Mouse (Mus musculus) MEL (cell line): ENCODE results near the gene Il11ra2. TPM values are rescaled to one million over a fixed set of nuclear protein-coding genes. Genes with fewer than 3 reads are reported as not detected.
"Not testable (repeated sequence)": the region's sequence is repeated elsewhere in the genome, so short reads cannot be mapped to it uniquely, and the experiment has no call there.

Source experiments
- DNase-seq: peaks from one replicate; pipeline ENCODE4 v3.0.0; 2011; ENCODE audit warnings: low read depth, low spot score
- H3K27ac ChIP-seq: 2 replicates; pipeline ENCODE4 v1.5.1; 2012; ENCODE audit warnings: low read depth, mild to moderate bottlenecking, control low read depth, low read length, moderate library complexity; ENCODE audit not compliant: control insufficient read depth
- H3K27me3 ChIP-seq, 2 experiments: fragments of 150-350 bp in 1 of 2; sonication (generic) in 1 of 2; 2 replicates each; pipeline ENCODE4 v1.6.1; 2012; ENCODE audit warnings: low read length in 2 of 2, mild to moderate bottlenecking in 2 of 2, improper control_type of control experiment in 1 of 2, moderate library complexity in 1 of 2; ENCODE audit not compliant: insufficient read depth in 2 of 2, control insufficient read depth in 1 of 2
- H3K36me3 ChIP-seq, 2 experiments: 2 replicates each; pipeline ENCODE4 v1.6.1; 2012 to 2014; ENCODE audit warnings: low read length in 2 of 2, improper control_type of control experiment in 1 of 2, inconsistent platforms in 1 of 2, mild to moderate bottlenecking in 1 of 2; ENCODE audit not compliant: insufficient read depth in 2 of 2, control insufficient read depth in 1 of 2
- H3K4me1 ChIP-seq, 2 experiments: fragments of 150-350 bp in 1 of 2; sonication (generic) in 1 of 2; 2 replicates each; pipeline ENCODE4 v1.6.1; 2012; ENCODE audit warnings: low read length in 2 of 2, improper control_type of control experiment in 1 of 2, mild to moderate bottlenecking in 1 of 2; ENCODE audit not compliant: insufficient read depth in 2 of 2, control insufficient read depth in 1 of 2
- H3K4me3 ChIP-seq, 2 experiments: fragments of 150-350 bp in 1 of 2; sonication (generic) in 1 of 2; 2 replicates each; pipeline ENCODE4 v1.5.1; 2012; ENCODE audit warnings: low read depth in 2 of 2, low read length in 2 of 2, mild to moderate bottlenecking in 2 of 2, moderate library complexity in 2 of 2, control low read depth in 1 of 2, improper control_type of control experiment in 1 of 2; ENCODE audit not compliant: control insufficient read depth in 1 of 2, insufficient read depth in 1 of 2
- H3K79me2 ChIP-seq: 2 replicates; pipeline ENCODE4 v1.6.1; 2012; ENCODE audit warnings: mild to moderate bottlenecking, low read length, moderate library complexity; ENCODE audit not compliant: control insufficient read depth, poor library complexity, insufficient read depth
- H3K9ac ChIP-seq: 2 replicates; pipeline ENCODE4 v1.6.1; 2012; ENCODE audit warnings: low read depth, mild to moderate bottlenecking, control low read depth, low read length, moderate library complexity; ENCODE audit not compliant: control insufficient read depth, poor library complexity, severe bottlenecking
- H3K9me3 ChIP-seq: fragments of 150-350 bp; sonication (generic); replicated peaks from 2 replicates; pipeline ENCODE4 v1.6.1; 2012; ENCODE audit warnings: mild to moderate bottlenecking, low read length, improper control_type of control experiment, moderate library complexity; ENCODE audit not compliant: insufficient read depth
- polyA plus RNA-seq, 2 experiments: library from polyadenylated mRNA; stranded (reverse) in 1 of 2; unstranded in 1 of 2; fragments of >175 nt in 1 of 2; fragments of >200 nt in 1 of 2; gene quantifications; 2 replicates each; pipeline versions ENCODE4 v1.2.1 to v1.2.4; 2012; ENCODE audit warnings: low replicate concordance in 2 of 2, low read depth in 1 of 2; ENCODE audit not compliant: insufficient read length in 2 of 2, insufficient read depth in 1 of 2, missing spikeins in 1 of 2
- total RNA-seq: library from RNA; depleted of rRNA; stranded (reverse); fragments of 300-350 nt; gene quantifications from 2 replicates; pipeline ENCODE4 v1.2.3, GENCODE M21; 2012; rRNA removed

Il11ra2 gene
- total RNA-seq: not detected in 2 replicates
- polyA plus RNA-seq: under 1 TPM in 1 of 2 experiments, not detected in 1; 0.06 TPM

- not testable (repeated sequence) for H3K79me2 ChIP-seq, H3K36me3 ChIP-seq, H3K27me3 ChIP-seq, H3K27ac ChIP-seq, H3K4me1 ChIP-seq, DNase-seq, H3K4me3 ChIP-seq, H3K9ac ChIP-seq, H3K9me3 ChIP-seq
Measured at GRCm38 (mm10) chr4:42661793-42662192, at the start of gene Il11ra2. Gene Il11ra2 (minus strand): TSS chr4:42661893.

GRCm38 (mm10) chr4:42682183-42682524 is 20.5 kb upstream of the Il11ra2 start:
- H3K36me3 ChIP-seq, H3K27ac ChIP-seq, H3K4me1 ChIP-seq, H3K9ac ChIP-seq, H3K27me3 ChIP-seq, H3K4me3 ChIP-seq, DNase-seq, H3K79me2 ChIP-seq, H3K9me3 ChIP-seq: not testable (repeated sequence)

GRCm38 (mm10) chr4:42681473-42682182 is 19.9 kb upstream of the Il11ra2 start:
- not testable (repeated sequence) for H3K9me3 ChIP-seq, H3K27me3 ChIP-seq, H3K4me1 ChIP-seq, DNase-seq, H3K27ac ChIP-seq, H3K9ac ChIP-seq, H3K79me2 ChIP-seq, H3K36me3 ChIP-seq, H3K4me3 ChIP-seq

GRCm38 (mm10) chr4:42680374-42681356 is 19.0 kb upstream of the Il11ra2 start:
- H3K27ac ChIP-seq, H3K9ac ChIP-seq, H3K79me2 ChIP-seq: not testable (repeated sequence)

DNA sequence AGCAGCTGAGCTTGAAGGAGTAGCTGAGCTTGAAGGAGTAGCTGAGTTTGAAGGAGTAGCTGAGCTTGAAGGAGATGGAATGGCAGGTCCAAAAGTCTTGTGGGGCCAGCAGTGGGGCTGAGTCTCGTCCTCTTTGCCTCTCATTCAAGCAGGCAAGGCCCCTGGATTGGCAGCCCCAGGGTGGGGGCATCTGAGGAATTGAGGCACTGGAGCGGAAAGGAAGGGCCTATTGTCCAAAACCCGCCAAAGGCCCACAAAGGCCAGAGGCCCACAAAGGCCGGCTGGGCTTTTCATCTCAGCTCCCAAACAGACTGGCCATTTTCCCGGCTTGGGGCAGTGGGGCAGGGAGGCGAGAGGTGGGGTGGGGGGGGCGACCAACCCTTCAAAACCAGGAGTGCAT is 17.7 kb upstream of the Il11ra2 start:
- H3K27me3 ChIP-seq, H3K9me3 ChIP-seq, H3K79me2 ChIP-seq, H3K36me3 ChIP-seq, H3K4me1 ChIP-seq, H3K27ac ChIP-seq, DNase-seq, H3K9ac ChIP-seq, H3K4me3 ChIP-seq: not testable (repeated sequence)

More at GRCm38 (mm10) chr4:42680374-42681356, 19.0 kb upstream of the Il11ra2 start:
- not testable (repeated sequence) for DNase-seq, H3K27me3 ChIP-seq, H3K4me1 ChIP-seq, H3K36me3 ChIP-seq, H3K9me3 ChIP-seq, H3K4me3 ChIP-seq

- DNase-seq, H3K9me3 ChIP-seq, H3K36me3 ChIP-seq, H3K27me3 ChIP-seq, H3K27ac ChIP-seq, H3K4me3 ChIP-seq, H3K4me1 ChIP-seq, H3K9ac ChIP-seq, H3K79me2 ChIP-seq: not testable (repeated sequence)
Measured at GRCm38 (mm10) chr4:42675415-42675814, 13.7 kb upstream of the Il11ra2 start.

DNA sequence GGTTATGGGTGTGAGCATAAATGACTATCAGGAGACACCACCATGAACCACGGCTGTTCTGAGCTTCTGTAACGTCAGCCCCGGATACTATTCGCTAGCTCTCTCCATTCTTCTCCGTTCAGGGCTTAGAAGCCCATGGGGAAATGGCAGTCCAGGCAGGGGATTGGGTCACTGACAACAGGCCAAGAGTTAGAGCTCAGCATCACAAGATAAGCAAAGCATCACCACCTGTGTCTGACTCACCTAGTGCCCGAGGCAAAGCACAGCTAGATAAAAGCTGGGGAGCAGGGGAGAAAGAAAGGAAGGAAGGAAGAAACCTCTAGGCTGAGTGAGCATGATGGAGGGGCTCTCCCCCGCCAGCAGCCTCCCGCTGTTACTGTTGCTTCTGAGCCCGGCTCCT is 6.7 kb downstream of the Il11ra2 start, which contains the start of gene Ccl27b:
Gene Ccl27b (plus strand): TSS at position 301 of the 400 bp plus-strand sequence.
- not testable (repeated sequence) for H3K9ac ChIP-seq, H3K4me3 ChIP-seq, H3K36me3 ChIP-seq, H3K4me1 ChIP-seq, H3K27ac ChIP-seq, H3K9me3 ChIP-seq, H3K79me2 ChIP-seq, H3K27me3 ChIP-seq, DNase-seq
